18 mouse cellular contexts compared by ENCODE assay signal in the genomic region with DNA sequence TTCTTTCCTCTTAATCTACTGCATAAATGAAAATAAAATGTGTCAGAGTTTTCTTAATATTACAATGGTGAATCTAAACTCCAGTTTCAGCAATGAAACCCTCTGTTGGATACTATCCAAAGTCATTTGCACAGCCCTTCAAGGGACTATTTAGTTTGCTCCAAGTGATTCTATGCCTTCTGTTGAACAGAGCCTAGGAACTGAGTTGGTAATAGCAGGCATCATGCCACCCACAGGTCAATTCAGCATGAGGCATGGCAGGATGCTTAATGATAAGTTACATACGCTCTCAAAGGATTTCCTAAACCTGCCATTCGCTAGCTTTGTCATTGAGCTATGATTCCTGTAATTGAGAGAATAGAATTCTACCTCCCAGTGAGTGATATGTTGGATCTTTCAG.
"Had no signal": no experiment of that assay in that cellular context is flagged by ENCODE, and none has a peak within 500 bp of the region (broad histone marks: within the 10 kb centered on the region; RNA-seq: fewer than 3 reads in every experiment).

No protein-coding gene starts in this region.

- H3K9ac ChIP-seq: liver, embryonic 14.5 days; liver, postnatal 0 days; lung, embryonic 14.5 days; midbrain, embryonic 13.5 days; neural tube, embryonic 12.5 days; stomach, embryonic 15.5 days had no signal

- H3K4me3 ChIP-seq: left cerebral cortex, adult 2 months; midbrain, embryonic 13.5 days; neural tube, embryonic 12.5 days; stomach, embryonic 15.5 days had no signal

- DNase-seq: kidney, adult 9 months; kidney, postnatal 14 days; kidney, postnatal 4 days; layer of hippocampus, postnatal 36 days; liver, postnatal 0 days; lung, embryonic 14.5 days; retina, postnatal 1 day; right cerebral cortex, postnatal 25 days; spleen, adult 18-20 months; thymus, postnatal 25 days had no signal

- ATAC-seq: liver, postnatal 0 days; lung, postnatal 0 days; midbrain, embryonic 13.5 days; midbrain, embryonic 16.5 days had no signal

- H3K9me3 ChIP-seq: midbrain, embryonic 13.5 days; neural tube, embryonic 12.5 days; stomach, embryonic 15.5 days had no signal

- H3K27me3 ChIP-seq: midbrain, embryonic 13.5 days; neural tube, embryonic 12.5 days; stomach, embryonic 15.5 days had no signal

- H3K36me3 ChIP-seq: midbrain, embryonic 13.5 days; neural tube, embryonic 12.5 days; stomach, embryonic 15.5 days had no signal

- H3K27ac ChIP-seq: left cerebral cortex, adult 2 months; liver, embryonic 14.5 days; macrophage; midbrain, embryonic 13.5 days; neural tube, embryonic 12.5 days; stomach, embryonic 15.5 days had no signal
